Mouse (Mus musculus): ENCODE results near the gene Rpl10a. TPM values are rescaled to one million over a fixed set of nuclear protein-coding genes. Genes with fewer than 3 reads are reported as not detected.

Rpl10a gene
- total and polyA plus RNA-seq, 3 experiments, result 2,044 to 2,803 TPM; not detected in 1

- Histone ChIP-seq H3K36me3 (ENCODE audit: control insufficient read depth in 1 of 2, insufficient read depth in 2 of 2, low read length in 2 of 2) (peaks cover 0 to 8% of the 10 kb centered on the region in 2 experiments; a peak in 2 of 4 replicates), H3K27ac (ENCODE audit: control insufficient read depth, low read depth, low read length) (no peak overlapping the region), H3K9ac (ENCODE audit: control insufficient read depth, low read depth, low read length, poor library complexity, severe bottlenecking) (peak overlapping the region; percentile 78), H3K4me1 (ENCODE audit: control insufficient read depth in 1 of 2, insufficient read depth in 2 of 2, low read length in 2 of 2) (peaks cover 7 to 11% of the 10 kb centered on the region in 2 experiments), H3K27me3 (ENCODE audit: control insufficient read depth in 1 of 2, insufficient read depth in 2 of 2, low read length in 2 of 2) (no peaks in the 10 kb centered on the region), H3K9me3 (replicated peaks; ENCODE audit: insufficient read depth, low read length) (no peaks in the 10 kb centered on the region), H3K79me2 (ENCODE audit: control insufficient read depth, insufficient read depth, low read length, poor library complexity) (peaks cover 2% of the 10 kb centered on the region; the same call in 1 of the 2 replicates), H3K4me3 (ENCODE audit: control insufficient read depth in 1 of 2, insufficient read depth in 1 of 2, low read depth in 2 of 2, low read length in 2 of 2) (peak overlapping the region; percentile 48 to 62)
- TF ChIP-seq E2F4 (IDR thresholded peaks at IDR 0.05; ENCODE audit: borderline replicate concordance, low read depth, low read length), result no peak
- peak; percentile 82 for TF ChIP-seq RAD21 (IDR thresholded peaks at IDR 0.05; ENCODE audit: low read depth, low read length)
- no peak for TF ChIP-seq NELFE (IDR thresholded peaks at IDR 0.05; ENCODE audit: low read depth, low read length)
- no peak for TF ChIP-seq MEF2A (IDR thresholded peaks at IDR 0.05; ENCODE audit: extremely low read depth, insufficient replicate concordance, low read depth, low read length, poor library complexity, severe bottlenecking)
- no peak for TF ChIP-seq HCFC1 (IDR thresholded peaks at IDR 0.05; ENCODE audit: low read depth, low read length)
- peak; percentile 68 for TF ChIP-seq ZC3H11A (IDR thresholded peaks at IDR 0.05; ENCODE audit: low read depth, low read length)
- no peak for TF ChIP-seq ZMIZ1 (IDR thresholded peaks at IDR 0.05; ENCODE audit: low read depth, low read length)
- TF ChIP-seq USF2 (IDR thresholded peaks at IDR 0.05; ENCODE audit: borderline replicate concordance in 1 of 2, insufficient read depth in 1 of 2, low read depth in 1 of 2, low read length in 2 of 2), result no peak
- no peak for TF ChIP-seq CHD2 (IDR thresholded peaks at IDR 0.05; ENCODE audit: low read length)
- TF ChIP-seq KAT2A (conservative IDR thresholded peaks at IDR 0.05; ENCODE audit: low read depth, low read length), result no peak
- no peak for TF ChIP-seq USF1 (IDR thresholded peaks at IDR 0.05; ENCODE audit: low read depth, low read length)
- no peak for TF ChIP-seq NRF1 (IDR thresholded peaks at IDR 0.05; ENCODE audit: insufficient read depth, low read depth, low read length, poor library complexity, severe bottlenecking)
- TF ChIP-seq RCOR1 (IDR thresholded peaks at IDR 0.05; ENCODE audit: low read depth, low read length), result no peak
- 0 out of 2 replicates have a peak, but pooled peaks have one; percentile 47 for TF ChIP-seq MAZ (IDR thresholded peaks at IDR 0.05; ENCODE audit: low read depth, low read length)
- TF ChIP-seq MXI1 (IDR thresholded peaks at IDR 0.05; ENCODE audit: low read depth, low read length), result no peak
- TF ChIP-seq CTCF (IDR thresholded peaks at IDR 0.05 in 2 of 3, conservative IDR thresholded peaks at IDR 0.05 in 1 of 3; ENCODE audit: control insufficient read depth in 1 of 3, insufficient read depth in 1 of 3, low read depth in 2 of 3, low read length in 3 of 3, poor library complexity in 1 of 3, severe bottlenecking in 1 of 3), result peak; percentile 80 to 88 (median 88)
- TF ChIP-seq SMC3 (IDR thresholded peaks at IDR 0.05; ENCODE audit: low read depth, low read length), result peak; percentile 83
- TF ChIP-seq POLR2AphosphoS5 (IDR thresholded peaks at IDR 0.05; ENCODE audit: borderline replicate concordance, low read depth, low read length), result no peak
- no peak for TF ChIP-seq ELF1 (IDR thresholded peaks at IDR 0.05; ENCODE audit: low read depth, low read length)
- no peak for TF ChIP-seq GATA1 (IDR thresholded peaks at IDR 0.05; ENCODE audit: low read depth, low read length)
- TF ChIP-seq JUND (IDR thresholded peaks at IDR 0.05; ENCODE audit: low read depth, low read length), result no peak
- TF ChIP-seq UBTF (IDR thresholded peaks at IDR 0.05; ENCODE audit: borderline replicate concordance, insufficient read depth, low read depth, low read length), result no peak
- TF ChIP-seq SIN3A (IDR thresholded peaks at IDR 0.05; ENCODE audit: low read length), result peak; percentile 46; the same call in 1 of the 2 replicates
- peak; percentile 94 for DNase-seq (ENCODE audit: low read depth, low spot score)
Measured at GRCm38 (mm10) chr17:28308297-28309195, 19.7 kb upstream of the Rpl10a start.
